Mouse (Mus musculus) C2C12 (cell line): ENCODE results near the gene Dab2ip. TPM values are rescaled to one million over a fixed set of nuclear protein-coding genes. Genes with fewer than 3 reads are reported as not detected.

Experiments used
- H3K27me3 ChIP-seq: one replicate; pipeline ENCODE4 v1.6.1; 2011; ENCODE audit not compliant: control insufficient read depth, insufficient read depth, insufficient read length
- H3K36me3 ChIP-seq: one replicate; pipeline ENCODE4 v1.6.1; 2011; ENCODE audit not compliant: control insufficient read depth, insufficient read depth
- H3K4me3 ChIP-seq: one replicate; pipeline ENCODE4 v1.5.1; 2011; ENCODE audit warnings: mild to moderate bottlenecking, control low read depth; ENCODE audit not compliant: poor library complexity, insufficient read depth, severe bottlenecking
- H3K79me2 ChIP-seq: one replicate; pipeline ENCODE4 v1.6.1; 2011; ENCODE audit not compliant: control insufficient read depth, insufficient read depth
- H3K79me3 ChIP-seq: one replicate; pipeline ENCODE4 v1.6.1; 2011; ENCODE audit warnings: low read depth, control low read depth
- H3ac ChIP-seq: one replicate; pipeline ENCODE3; 2011; ENCODE audit warnings: low read depth; ENCODE audit not compliant: control insufficient read depth, insufficient read length
- CEBPB ChIP-seq: IDR thresholded peaks from one replicate; pipeline ENCODE4 v1.6.1; 2011; ENCODE audit warnings: low read depth, mild to moderate bottlenecking, control low read depth, moderate library complexity
- CTCF ChIP-seq: IDR thresholded peaks from one replicate; pipeline ENCODE4 v1.5.1; 2011; ENCODE audit not compliant: control insufficient read depth, insufficient read depth, insufficient read length
- FOSL1 ChIP-seq: IDR thresholded peaks from one replicate; pipeline ENCODE4 v1.8.0; 2011; ENCODE audit warnings: mild to moderate bottlenecking, low read length; ENCODE audit not compliant: poor library complexity, insufficient read depth, severe bottlenecking
- MAX ChIP-seq: IDR thresholded peaks from one replicate; pipeline ENCODE4 v1.6.1; 2011; ENCODE audit warnings: mild to moderate bottlenecking, control low read depth
- MYOD1 ChIP-seq: IDR thresholded peaks from one replicate; pipeline ENCODE4 v1.6.1; 2011; ENCODE audit warnings: low read depth; ENCODE audit not compliant: control insufficient read depth, insufficient read length
- MYOG ChIP-seq: IDR thresholded peaks from one replicate; pipeline ENCODE4 v1.6.1; 2011; ENCODE audit not compliant: control insufficient read depth, insufficient read length; ENCODE audit errors: extremely low read depth
- USF1 ChIP-seq: IDR thresholded peaks from one replicate; pipeline ENCODE4 v1.6.1; 2011; ENCODE audit warnings: low read depth, mild to moderate bottlenecking, control low read depth, moderate library complexity
- polyA plus RNA-seq: library from polyadenylated mRNA; unstranded; fragments of >200 nt; fragmentation: generic; extraction: Trizol; gene quantifications from one replicate; pipeline ENCODE4 v1.2.1, GENCODE M21; 2012; ENCODE audit warnings: missing spikeins

Dab2ip gene
- polyA plus RNA-seq, 1 experiment, result 27.9 TPM

- Histone ChIP-seq H3K27me3 (no peaks in the 10 kb centered on the region), H3K79me2 (no peaks in the 10 kb centered on the region), H3ac (no peak overlapping the region), H3K79me3 (no peaks in the 10 kb centered on the region), H3K36me3 (peaks cover 38% of the 10 kb centered on the region), H3K4me3 (no peak overlapping the region)
- TF ChIP-seq FOSL1 (no peak), MAX (no peak), CTCF (no peak), MYOG (no peak), CEBPB (no peak), MYOD1 (no peak), USF1 (no peak)
Observed at GRCm38 (mm10) chr2:35720550-35720949, 162.5 kb downstream of the Dab2ip start.

- Histone ChIP-seq H3K4me3 (no peak overlapping the region), H3ac (no peak overlapping the region), H3K27me3 (no peaks in the 10 kb centered on the region), H3K79me2 (no peaks in the 10 kb centered on the region), H3K79me3 (no peaks in the 10 kb centered on the region), H3K36me3 (peaks cover 36% of the 10 kb centered on the region)
- TF ChIP-seq MAX (no peak), MYOD1 (no peak), USF1 (no peak), MYOG (no peak), FOSL1 (no peak)
Observed at GRCm38 (mm10) chr2:35720956-35721355, 162.9 kb downstream of the Dab2ip start.

DNA sequence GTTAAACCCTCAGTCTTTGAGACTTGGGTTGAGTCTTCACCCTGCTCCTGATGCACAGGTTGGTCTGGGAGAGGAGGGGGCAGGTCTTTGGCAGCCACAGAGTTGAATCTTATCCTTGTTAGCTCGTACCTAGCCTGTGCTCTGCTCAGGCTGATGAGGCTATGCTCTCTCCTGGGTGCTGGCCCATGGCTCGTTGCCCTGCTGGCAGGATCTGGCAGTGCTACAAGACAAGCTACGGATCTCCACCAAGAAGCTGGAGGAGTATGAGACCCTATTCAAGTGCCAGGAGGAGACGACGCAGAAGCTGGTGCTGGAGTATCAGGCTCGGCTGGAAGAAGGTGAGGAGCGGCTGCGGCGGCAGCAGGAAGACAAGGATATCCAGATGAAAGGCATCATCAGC, 164.8 kb downstream of the Dab2ip start:
- no peak overlapping the region for H3K4me3 ChIP-seq
- H3K27me3 ChIP-seq, result no peaks in the 10 kb centered on the region
- H3K79me2 ChIP-seq, result no peaks in the 10 kb centered on the region
- no peak overlapping the region for H3ac ChIP-seq
- H3K36me3 ChIP-seq, result peaks cover 38% of the 10 kb centered on the region
- TF ChIP-seq FOSL1 (no peak), USF1 (no peak), MAX (no peak), MYOD1 (no peak), MYOG (no peak), CTCF (no peak), CEBPB (no peak)
- no peaks in the 10 kb centered on the region for H3K79me3 ChIP-seq

DNA sequence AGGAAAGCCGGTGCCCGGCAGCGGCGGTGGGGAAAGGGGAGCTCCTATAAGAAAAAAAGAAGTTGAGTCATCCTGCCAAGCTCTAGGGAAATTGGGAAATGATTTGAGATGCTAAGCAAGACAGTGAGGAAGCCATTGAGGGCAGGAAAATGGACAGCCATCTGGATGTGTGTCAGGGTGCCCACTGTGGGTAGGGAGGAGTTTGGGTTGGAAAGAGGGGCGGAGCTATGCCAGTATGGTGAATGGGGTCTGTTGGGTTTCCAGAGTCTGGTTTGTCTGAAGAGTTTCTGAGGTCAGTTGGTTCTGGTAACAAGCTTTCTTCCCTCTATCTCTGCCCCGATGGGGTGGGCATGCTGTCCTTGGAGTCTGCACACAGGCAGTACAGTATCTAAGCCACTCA, 165.2 kb downstream of the Dab2ip start:
- H3K4me3 ChIP-seq, result no peak overlapping the region
- no peaks in the 10 kb centered on the region for H3K79me2 ChIP-seq
- TF ChIP-seq MYOG (no peak), MAX (no peak), USF1 (no peak), CEBPB (no peak), CTCF (no peak), MYOD1 (no peak), FOSL1 (no peak)
- no peaks in the 10 kb centered on the region for H3K27me3 ChIP-seq
- H3ac ChIP-seq, result no peak overlapping the region
- no peaks in the 10 kb centered on the region for H3K79me3 ChIP-seq
- H3K36me3 ChIP-seq, result peaks cover 42% of the 10 kb centered on the region

GRCm38 (mm10) chr2:35723691-35724090, 165.6 kb downstream of the Dab2ip start:
- H3ac ChIP-seq, result no peak overlapping the region
- no peak for TF ChIP-seq USF1
- TF ChIP-seq CEBPB, result no peak
- TF ChIP-seq CTCF, result no peak
- H3K79me2 ChIP-seq, result no peaks in the 10 kb centered on the region
- no peak overlapping the region for H3K4me3 ChIP-seq
- peaks cover 43% of the 10 kb centered on the region for H3K36me3 ChIP-seq
- no peaks in the 10 kb centered on the region for H3K27me3 ChIP-seq
- no peaks in the 10 kb centered on the region for H3K79me3 ChIP-seq

DNA sequence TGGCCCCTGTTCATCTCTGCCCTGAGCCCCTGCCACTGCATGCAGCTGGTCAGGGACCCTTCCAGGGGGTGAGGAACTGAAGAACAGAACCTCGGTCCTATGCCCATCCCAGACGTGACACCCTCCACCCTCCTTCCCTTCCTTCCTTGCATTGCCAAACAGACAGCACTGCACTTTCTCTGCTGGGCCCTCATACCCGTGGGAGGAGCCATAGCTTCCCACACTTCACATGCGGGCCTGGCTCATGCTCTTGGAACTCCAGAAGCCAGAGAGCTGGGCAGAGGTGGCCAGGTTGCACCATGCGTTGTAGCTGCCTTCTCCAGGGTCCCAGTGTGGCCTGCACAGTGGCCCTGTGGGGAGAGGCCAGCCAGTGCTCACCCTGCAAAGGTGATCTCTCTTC, 170.6 kb downstream of the Dab2ip start:
- no peak overlapping the region for H3ac ChIP-seq
- no peak overlapping the region for H3K4me3 ChIP-seq
- no peaks in the 10 kb centered on the region for H3K79me3 ChIP-seq
- H3K36me3 ChIP-seq, result peaks cover 28% of the 10 kb centered on the region
- TF ChIP-seq CEBPB (no peak), MYOD1 (no peak), MYOG (no peak), CTCF (no peak), MAX (no peak), USF1 (no peak), FOSL1 (no peak)
- H3K79me2 ChIP-seq, result no peaks in the 10 kb centered on the region
- H3K27me3 ChIP-seq, result no peaks in the 10 kb centered on the region
